Mouse (Mus musculus): ENCODE data around the gene Lyzl6. TPM values are rescaled to one million over a fixed set of nuclear protein-coding genes. Genes with fewer than 3 reads are reported as not detected.
A peak's percentile ranks its signal among the peaks of the same experiment; 100 is the strongest.

Gene Lyzl6
- not detected for total RNA-seq (2021)
- long read RNA-seq, partial matches to known transcripts = 0 of 1 reads
- long read RNA-seq, other reads (novel, unspliced or antisense) = 1 of 1 reads

DNA sequence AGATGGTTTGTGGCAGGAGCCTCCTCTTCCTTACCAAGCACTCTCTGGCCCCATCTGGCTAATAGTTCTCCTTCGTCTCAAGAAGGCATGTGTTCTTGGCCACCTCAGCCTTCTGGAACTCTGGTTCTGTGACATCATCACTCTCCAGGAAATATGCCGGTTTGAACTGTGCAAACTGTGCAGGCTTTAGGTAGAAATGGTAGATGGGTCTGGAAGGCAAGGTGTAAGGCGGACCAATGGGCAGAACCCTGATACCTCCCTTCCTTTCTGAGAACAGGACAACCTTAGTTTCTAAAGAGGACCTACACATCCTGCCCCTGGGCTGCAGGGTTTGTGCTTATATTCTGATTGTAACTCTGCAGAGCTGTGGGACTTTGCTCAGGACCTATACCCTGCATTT lies at the start of gene Lyzl6:
Gene Lyzl6 (minus strand): TSS at position 101 of the 400 bp plus-strand sequence.
- no peak for DNase-seq (ENCODE audit: low spot score in 2 of 2)

DNA sequence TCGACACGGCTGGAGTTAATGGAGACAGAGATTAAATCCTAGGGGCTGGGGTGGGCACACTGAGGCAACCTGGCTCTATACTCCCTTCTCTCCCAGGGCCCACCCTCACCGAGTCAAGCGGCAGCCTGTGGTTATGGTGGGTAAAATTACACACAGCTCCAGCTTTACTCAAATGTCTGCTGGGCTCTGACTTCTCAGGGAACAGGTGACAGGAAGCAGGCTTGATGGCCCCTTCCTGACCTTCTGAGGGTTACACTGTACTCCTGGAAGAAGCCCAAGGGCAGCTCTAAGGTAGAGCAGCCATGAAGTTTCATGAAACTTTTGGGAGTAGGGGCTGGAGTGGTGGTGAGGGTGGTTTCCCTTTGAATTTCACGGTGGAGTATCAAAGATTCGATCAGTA lies 48.0 kb upstream of the Lyzl6 start:
- DNase-seq (ENCODE audit: low spot score in 2 of 2) = no peak

DNA sequence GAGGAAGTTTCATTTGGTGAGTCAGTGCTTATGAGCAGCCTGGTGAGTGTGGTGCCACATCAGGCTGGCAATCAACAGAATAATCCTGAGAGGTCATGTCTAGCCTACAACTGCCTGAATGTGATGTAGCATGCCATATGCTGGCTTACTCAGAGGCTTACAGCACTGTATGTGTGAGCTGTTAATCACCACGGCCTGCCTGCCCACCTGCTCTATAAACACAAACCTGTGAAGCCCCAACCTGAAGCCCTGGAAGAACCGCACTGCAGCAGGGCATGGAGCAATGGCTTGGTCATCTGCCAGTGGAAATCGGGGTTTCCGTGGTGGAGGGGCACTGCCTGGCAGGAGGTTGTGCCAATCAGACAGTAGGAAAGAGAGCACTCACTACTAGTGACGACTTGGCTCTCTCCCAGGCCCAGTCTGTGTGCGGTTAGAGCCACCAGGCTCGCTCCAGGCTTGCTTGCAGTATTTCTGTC lies 46.6 kb upstream of the Lyzl6 start:
- peak; percentile 67 to 84 for DNase-seq (ENCODE audit: low spot score in 2 of 2)

DNA sequence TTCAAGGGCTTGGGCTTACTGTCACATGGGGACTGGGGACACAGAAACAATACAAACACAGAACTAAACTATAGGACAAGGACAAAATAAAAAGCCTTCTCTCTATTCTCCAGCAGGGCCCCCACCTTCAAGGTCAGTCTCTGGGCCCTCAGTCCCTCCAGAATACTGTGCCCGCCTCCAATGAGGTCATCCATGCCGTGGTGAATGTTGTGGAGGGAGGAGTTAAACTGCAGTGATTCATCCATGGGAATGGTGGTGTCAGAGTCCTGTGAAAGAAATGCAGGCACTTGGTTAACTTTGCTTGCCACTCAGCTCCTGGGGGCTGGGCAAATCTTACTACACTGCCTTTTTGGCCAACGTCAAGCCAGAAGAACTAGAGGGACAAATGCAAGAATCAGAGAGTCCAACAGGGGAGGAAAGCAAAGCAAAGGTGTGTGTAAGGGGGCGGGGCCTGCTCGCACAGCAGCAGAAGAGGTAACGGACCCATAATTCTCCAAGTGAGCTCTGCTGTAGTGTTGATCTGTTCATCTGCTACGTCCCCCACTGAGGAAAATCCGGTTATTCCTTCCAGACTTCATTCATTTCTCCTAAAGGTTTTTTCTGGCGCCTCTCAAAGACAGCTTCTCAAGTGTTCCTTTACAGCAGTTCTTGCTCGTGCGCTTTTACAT lies 45.1 kb upstream of the Lyzl6 start:
- DNase-seq (ENCODE audit: low spot score in 2 of 2) = no peak

DNA sequence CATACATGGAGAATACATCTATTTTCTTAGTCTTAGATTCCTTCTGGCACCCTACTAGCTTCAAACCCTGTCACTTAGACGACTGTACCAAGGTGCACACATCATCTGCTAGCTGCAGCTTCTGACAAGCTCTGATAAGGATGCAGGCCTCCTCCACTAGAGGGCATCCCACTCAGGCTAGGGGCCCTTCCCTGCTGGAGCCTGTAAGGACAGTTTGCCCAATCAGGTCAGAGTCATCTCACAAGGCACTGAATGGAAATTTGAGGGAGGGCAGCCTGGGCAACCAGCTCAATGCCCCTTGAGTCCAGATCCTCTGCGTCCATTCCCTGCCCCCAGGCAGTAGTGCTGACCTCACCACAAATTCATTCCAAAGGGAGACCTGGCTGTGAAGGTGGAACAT lies 38.4 kb upstream of the Lyzl6 start:
- DNase-seq (ENCODE audit: low spot score in 2 of 2) = peak in 1 of 2 experiments; percentile 60

DNA sequence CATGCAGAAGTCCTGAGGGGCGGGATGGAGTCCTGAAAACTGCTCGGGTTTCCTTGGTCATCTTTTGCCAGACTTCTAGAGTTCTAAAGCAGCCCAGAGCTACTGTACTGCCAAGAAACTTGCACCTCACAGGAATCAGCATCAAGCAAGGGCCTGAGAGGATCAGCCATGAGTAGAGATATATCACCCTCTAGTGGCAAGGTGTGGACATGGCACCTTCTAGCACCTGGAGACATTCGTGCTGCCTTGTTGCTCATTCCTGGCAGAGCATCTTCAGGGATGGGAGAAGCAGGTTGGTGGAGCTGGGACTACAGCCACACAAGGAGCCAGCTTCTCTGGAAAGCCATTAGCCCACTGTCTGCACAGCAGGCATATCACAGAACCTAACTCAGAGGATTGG lies 36.9 kb upstream of the Lyzl6 start:
- DNase-seq (ENCODE audit: low spot score in 2 of 2) = peak; percentile 55 to 91

DNA sequence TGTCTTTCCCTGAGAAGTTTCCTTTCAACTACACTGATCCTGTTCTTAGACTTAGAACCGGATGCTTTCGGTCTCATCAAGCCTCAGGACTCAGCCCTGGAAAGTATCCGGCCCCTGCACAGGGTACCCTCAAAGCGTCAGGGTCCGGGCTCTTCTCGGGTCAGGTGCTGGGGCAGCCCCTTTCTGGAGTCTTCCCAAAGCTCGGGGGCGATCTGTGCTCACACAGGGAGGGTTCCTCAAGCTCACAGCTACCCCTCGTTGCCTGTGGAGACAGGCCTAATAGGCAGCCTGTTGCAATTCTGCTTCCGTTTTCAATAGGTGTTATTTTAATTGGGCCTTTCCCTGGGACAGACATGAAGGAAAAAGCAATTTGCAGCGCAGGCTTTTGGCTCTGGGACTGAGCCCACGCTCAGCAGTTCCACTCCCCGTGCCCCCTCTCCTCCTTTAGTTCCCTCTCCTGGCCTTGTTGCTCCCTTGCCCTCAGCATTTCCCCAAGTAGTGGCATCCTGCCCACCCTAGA lies 28.3 kb upstream of the Lyzl6 start:
- DNase-seq (ENCODE audit: low spot score in 2 of 2) = no peak

DNA sequence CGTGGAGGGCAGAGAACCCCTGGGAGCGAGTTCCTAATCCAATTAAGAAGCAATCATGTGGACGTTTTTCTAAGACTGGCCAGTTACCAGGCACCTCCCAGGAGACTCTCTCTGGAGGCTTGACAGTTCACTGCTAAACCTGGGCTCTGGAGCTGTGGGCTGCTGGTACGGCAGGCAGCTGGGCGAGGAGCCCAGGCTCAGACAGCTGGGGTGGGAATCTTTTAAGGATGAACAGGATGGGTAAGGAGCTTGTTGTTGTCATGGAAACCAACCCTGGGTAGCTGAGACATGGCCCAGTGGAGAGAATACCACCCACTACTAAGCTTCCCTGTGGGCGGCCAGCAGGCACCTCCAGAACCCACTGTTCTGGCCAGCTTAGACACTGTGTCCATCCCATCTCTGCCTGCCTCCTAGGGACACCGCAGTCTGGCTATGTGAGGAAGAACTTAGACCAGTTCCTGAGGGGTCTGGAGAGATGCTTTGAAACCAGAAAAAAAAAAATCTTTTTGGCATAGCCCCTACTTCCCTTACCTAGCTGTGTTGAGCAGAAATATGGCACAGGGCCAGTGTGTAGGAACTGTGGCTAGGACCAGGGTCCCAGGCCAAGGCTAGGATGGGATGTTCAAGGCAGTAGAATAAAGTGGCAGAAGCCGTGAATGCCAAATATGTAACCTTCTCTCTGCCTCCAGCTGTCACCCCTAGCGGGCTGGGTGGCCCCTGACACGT lies 27.7 kb upstream of the Lyzl6 start:
- DNase-seq (ENCODE audit: low spot score in 2 of 2) = peak; percentile 79 to 85

DNA sequence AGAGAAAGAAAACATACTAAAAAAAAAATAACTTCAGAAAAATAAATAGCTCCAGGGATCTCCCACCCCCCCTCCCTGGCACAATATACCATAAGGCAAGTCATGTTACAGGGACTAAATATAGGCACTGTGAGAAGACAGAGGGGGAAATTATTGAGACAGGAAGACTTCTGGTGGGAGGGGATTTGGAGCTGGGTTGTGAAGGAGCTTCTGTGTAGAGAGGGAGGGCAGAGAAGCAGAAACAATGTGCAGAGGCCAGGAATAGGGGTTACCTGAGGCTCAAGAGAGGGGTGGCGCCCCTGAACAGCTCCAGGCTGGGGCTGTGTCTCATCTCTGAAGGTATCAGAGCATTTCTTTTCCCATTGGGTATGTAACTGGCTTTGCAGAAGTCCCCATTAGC lies 27.0 kb upstream of the Lyzl6 start:
- no peak for DNase-seq (ENCODE audit: low spot score in 2 of 2)

DNA sequence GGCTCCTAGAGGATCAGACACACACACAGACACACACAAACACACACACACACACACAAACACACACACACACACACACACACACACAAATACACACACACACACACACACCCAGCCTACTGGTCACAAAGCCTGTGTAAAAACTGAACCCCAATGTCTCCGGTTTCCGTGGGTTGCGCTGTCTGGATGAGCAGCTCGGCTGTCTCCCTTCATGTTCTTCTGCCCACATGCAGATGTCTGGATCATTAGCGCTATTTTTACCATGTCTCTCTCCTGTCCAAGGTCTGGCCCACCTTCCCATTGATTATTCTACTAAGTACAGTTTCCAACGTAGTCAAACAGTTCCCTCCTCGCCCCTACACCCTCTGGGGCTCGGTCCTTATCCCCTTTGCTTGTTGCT lies 24.4 kb upstream of the Lyzl6 start:
- DNase-seq (ENCODE audit: low spot score in 2 of 2) = peak in 1 of 2 experiments; percentile 65

DNA sequence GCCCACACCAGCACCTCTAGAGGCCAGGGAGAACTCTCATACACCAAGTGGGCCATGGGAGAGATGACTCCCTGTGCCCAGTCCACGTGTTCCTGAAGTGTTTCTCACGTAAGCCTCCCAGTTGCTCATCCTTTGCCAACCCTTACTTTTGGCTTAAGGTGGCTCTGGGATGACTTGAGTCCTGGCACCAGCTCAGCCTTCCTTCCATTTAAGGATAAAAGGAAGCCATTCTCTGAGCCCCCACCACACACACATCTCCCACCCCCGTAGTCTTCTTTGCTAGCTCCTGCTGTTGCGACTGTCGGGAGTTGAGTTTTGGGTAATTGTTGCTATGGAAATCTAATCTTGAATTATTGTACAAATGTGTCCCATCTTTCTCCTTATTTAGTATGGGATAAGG lies 23.9 kb upstream of the Lyzl6 start:
- DNase-seq (ENCODE audit: low spot score in 2 of 2) = peak; percentile 59 to 77

DNA sequence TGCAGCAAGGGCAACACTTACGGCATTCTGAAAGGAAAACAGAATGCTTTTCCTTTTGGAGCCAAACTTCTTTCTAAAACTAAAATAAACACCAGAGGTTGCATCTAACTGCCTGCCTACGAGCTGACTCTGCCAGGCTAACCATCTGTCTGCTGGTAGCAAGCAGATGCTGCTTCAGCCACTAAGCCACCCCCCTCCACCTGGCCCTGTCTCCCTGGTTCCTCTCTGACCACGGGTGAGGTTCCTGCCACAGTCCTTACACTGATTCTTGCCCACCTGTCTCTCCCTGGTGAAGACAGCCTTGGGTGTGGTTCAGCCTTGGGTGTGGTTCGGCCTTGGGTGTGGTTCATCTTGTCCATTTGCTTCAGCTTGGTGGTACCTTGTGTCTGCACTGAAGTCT lies 23.2 kb upstream of the Lyzl6 start:
- peak; percentile 54 to 70 for DNase-seq (ENCODE audit: low spot score in 2 of 2)

DNA sequence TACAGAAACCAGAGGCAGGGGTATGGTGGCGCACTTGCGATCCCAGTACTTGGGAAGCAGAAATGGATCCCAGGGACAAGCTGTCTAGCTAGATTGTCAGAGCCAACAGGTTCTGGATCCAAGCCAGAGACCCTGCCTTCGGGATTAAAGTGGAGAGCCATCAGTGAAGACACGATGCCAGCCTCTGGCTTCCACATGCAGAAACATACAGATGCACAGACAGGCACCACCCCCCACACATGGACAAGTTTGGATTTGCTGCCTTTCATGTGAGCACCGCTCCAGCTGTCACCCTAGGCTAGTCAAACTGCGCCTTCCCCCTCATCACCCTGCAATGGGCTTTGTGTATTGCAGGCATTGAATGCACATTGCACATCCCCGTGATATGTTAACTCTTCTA lies 19.5 kb upstream of the Lyzl6 start:
- DNase-seq (ENCODE audit: low spot score in 2 of 2) = no peak

DNA sequence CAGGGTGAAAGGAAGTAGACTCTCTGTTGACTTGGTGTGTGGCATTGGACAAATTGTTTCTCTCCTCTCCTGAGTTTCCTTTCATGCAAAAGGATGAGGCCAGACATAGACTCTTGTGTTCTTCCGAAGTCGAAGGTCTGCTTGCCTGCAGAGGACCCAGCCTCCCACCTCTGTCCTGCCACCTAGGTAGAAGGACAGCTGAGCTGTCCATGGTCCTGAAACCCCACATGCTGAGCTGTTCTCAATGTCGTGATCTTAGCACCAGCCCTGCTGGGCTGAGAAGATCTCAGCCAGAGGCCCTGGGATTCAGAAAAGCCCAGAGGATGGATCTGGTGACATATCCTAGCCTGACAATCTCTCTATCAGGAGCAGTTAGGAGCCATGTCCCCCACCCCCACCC lies 17.8 kb upstream of the Lyzl6 start:
- no peak for DNase-seq (ENCODE audit: low spot score in 2 of 2)

DNA sequence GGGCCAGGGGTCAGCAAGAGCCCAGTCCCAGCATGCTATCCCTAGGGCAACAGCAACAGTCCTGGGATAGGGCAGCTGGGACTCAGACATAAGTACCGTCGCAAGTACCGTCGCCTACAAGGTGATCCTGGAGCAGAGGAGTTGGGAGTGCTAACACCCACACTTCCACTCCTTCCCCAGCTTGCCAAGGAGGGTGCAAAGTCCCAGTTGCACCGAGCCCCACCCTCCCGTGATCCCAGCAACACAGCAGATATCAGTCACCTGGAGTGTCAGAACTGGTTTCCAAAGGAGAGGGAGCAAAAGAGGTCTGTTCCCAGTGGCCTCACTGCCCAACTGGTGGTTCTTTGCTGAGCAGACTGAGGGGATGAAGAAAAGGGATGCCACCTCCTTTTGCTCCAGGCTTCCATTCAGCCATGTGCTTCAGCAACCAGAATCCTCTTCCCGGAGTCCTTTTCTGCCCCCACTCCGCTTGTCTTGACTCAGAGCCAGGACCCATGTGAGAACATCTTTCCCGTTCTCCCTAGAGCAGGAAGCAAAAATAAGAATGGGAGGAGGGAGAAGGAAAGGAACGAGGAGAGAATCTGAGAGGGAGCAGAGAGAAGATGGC lies 14.8 kb upstream of the Lyzl6 start:
- peak in 1 of 2 experiments; percentile 57 for DNase-seq (ENCODE audit: low spot score in 2 of 2)

DNA sequence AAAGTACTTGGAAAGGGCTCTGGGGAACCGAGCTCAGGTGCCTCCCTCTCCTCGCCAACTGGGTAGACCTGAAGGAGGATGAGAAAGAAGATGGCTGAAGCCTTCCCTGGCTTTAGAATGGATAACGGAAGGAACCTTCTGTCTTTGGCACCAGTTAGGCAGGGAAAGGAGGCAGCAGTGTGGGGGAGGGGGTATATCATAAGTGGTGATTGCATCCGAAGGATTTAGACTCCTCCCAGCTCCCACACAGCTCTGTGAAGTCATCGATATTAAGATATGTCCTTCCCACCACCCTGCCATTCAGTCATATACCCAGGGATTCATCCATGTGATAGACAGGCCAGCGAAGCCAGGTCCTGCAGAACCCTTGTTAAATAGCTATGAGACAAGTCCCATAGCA lies 12.7 kb upstream of the Lyzl6 start:
- DNase-seq (ENCODE audit: low spot score in 2 of 2) = peak in 1 of 2 experiments; percentile 65

DNA sequence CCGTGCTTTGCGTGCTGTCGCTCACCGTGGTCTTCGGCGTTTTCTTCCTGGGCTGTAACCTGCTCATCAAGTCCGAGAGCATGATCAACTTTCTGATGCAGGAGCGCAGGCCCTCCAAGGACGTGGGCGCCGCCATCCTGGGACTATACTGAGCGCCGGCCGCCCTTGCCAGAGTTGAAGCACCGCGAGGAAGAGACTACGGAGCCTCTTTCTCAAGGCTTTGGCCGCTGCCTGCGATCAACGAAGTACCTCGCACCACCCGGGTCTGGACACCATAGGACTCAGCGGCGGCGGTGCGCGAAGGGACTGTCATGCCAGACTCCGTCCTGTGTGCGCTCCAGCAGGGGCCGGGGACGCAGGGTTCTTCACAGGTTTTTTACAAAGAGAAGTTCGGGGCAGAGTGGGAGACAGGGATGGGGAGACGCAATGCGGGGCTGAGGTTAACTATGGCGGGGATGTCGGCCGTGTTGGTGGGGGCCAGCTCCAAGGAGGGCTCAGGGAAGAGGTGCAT lies 11.3 kb upstream of the Lyzl6 start:
- no peak for DNase-seq (ENCODE audit: low spot score in 2 of 2)

DNA sequence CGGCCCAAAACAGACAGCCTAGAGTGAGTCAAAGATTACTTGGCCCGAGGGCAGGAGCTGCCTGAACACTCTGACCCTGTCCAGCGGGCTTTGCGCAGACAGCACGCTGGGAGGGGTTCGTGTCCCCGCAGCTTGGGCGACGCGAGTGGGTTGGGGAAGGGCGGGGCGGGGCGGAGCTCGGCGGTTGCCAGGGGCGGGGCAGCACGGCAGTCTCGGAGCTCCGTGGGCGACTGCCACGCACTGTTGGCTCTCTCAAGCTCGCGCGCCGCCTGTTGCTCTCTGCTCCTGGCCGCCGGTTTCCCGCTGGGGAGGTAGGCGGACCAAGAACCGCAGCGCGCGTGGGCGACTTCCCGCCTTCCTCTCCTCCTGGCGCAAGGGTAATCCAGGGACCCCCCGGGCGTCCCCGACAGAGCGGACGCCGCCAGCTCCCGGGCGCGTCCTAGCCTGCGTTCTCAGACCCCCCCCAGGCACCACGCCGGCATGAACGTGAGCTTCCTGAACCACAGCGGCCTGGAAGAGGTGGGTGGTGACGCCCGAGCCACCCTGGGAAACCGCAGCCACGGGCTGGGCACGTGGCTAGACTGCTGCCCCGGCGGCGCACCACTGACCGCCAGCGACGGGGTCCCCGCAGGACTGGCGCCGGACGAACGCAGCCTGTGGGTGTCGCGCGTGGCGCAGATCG lies 10.8 kb upstream of the Lyzl6 start, which contains the start of gene Rprml:
Gene Rprml (plus strand): TSS at position 270 of the 682 bp plus-strand sequence.
- DNase-seq (ENCODE audit: low spot score in 2 of 2) = peak; percentile 86 to 94

DNA sequence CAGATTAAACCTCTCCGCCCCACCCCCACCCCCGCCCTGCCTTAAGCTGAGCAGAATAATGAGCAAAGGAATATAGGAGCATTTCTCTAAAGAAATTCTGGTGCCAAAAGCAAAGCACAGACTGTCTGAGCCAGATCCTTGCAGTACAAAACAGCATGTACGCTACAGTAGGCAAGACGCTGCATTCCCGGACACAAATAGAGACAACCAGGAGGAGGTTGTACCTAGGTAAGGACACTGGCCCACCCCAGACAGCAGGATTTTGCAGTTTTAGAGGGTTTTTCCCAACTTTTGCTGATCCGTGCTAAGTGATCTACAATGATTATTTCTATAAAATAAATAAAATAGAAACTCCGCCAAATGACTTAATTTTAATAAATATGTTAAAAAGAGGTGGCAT lies 10.0 kb upstream of the Lyzl6 start:
- DNase-seq (ENCODE audit: low spot score in 2 of 2) = peak in 1 of 2 experiments; percentile 76

DNA sequence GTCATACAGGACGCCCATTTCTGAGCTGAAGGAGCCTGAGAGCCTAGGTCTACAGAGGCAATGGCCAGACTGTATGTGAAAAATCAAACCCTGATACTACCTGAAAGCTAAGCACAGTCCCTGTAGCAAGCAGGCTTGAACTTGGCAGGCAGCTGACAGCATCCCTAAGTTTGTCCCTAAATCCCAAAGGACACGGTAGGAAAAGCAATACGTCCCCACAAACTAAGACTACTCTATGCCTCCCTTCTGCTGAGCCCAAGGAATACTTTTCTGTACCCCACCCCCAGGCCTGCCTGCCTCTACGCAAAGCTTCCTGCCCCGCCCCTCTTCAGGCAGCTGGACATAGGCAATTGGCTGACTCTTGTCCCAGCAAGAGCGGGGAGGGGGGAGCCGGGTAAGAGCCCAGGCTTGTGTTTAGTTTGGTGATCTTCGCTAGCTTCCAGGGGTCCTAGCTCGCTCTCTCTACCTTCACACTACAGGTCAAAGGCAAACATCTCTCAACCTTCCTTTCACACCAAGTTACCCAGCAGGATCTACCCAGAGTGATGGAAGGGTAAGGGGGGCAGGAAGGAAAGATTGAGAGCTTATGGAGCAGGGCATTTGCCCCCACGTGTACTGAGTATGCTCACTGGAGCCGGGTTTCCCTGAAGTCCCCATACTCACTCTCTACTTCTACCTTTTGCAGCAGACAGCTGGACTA lies 9.4 kb upstream of the Lyzl6 start:
- no peak for DNase-seq (ENCODE audit: low spot score in 2 of 2)
